Mouse (Mus musculus) bone marrow macrophage, adult 2 months (primary cell): ENCODE results near the gene Agxt2. TPM values are rescaled to one million over a fixed set of nuclear protein-coding genes. Genes with fewer than 3 reads are reported as not detected.

Experiments used
- H3K27ac ChIP-seq: 2 replicates; pipeline ENCODE4 v1.5.1; 2012; ENCODE audit warnings: low read depth, low read length; ENCODE audit not compliant: insufficient read depth
- H3K4me1 ChIP-seq: 2 replicates; pipeline ENCODE4 v1.6.1; 2012; ENCODE audit warnings: low read length; ENCODE audit not compliant: control insufficient read depth, insufficient read depth
- H3K4me3 ChIP-seq: 2 replicates; pipeline ENCODE4 v1.5.1; 2012; ENCODE audit warnings: mild to moderate bottlenecking, low read length, moderate library complexity; ENCODE audit not compliant: insufficient read depth
- CTCF ChIP-seq: IDR thresholded peaks from 2 replicates; pipeline ENCODE4 v1.5.1; 2012; ENCODE audit warnings: low read depth, mild to moderate bottlenecking, low read length, moderate library complexity
- POLR2A ChIP-seq: IDR thresholded peaks from 2 replicates; pipeline ENCODE4 v1.6.1; 2012; ENCODE audit warnings: mild to moderate bottlenecking, low read depth, low read length, borderline replicate concordance
- polyA plus RNA-seq: library from polyadenylated mRNA; stranded (reverse); fragments of >200 nt; gene quantifications from 2 replicates; pipeline ENCODE4 v1.2.4, GENCODE M21; 2012; ENCODE audit not compliant: missing spikeins, insufficient read depth, insufficient read length

Agxt2 gene
- polyA plus RNA-seq, 1 experiment, result not detected

DNA sequence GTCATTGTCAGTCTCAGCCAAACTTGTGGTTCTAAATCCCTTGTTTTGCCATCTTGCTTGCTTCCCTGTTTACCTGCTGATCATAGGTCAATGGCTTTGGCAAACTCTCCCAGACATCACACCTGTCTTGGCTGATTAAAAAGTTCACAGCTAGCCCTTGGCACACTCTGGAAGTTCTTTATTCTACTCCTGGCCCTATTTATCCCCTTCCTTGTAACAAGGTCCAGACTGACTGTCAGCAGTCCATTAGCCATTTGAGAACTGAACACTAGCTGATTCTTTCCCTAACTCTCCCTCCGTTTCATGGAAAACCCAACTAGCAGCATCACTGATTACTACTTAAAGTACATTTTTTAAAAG lies 63.4 kb downstream of the Agxt2 start:
- TF ChIP-seq CTCF, result no peak
- no peak for TF ChIP-seq POLR2A
- Histone ChIP-seq H3K27ac (no peak overlapping the region), H3K4me1 (no peaks in the 10 kb centered on the region), H3K4me3 (no peak overlapping the region)

DNA sequence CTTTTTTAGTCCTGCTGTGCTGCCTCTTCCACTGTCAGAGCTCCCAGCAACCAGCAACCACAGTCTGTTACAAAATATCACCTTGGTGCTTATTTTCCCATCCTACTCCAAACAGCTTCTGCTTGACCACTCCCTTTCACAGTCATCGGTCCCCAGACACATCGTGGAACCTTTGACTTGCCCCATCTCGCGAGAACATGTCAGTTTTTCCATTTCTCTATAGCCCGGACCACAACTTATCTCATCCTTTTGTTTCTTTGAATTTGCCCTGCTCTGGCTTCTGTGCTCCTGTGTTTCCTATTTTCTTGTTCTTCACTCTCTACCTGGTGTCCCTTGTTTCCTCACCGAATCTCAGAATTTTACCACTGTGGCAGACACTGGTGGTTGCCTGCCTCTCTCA lies 67.8 kb downstream of the Agxt2 start:
- H3K4me3 ChIP-seq, result no peak overlapping the region
- TF ChIP-seq POLR2A (no peak), CTCF (no peak)
- no peaks in the 10 kb centered on the region for H3K4me1 ChIP-seq
- no peak overlapping the region for H3K27ac ChIP-seq

DNA sequence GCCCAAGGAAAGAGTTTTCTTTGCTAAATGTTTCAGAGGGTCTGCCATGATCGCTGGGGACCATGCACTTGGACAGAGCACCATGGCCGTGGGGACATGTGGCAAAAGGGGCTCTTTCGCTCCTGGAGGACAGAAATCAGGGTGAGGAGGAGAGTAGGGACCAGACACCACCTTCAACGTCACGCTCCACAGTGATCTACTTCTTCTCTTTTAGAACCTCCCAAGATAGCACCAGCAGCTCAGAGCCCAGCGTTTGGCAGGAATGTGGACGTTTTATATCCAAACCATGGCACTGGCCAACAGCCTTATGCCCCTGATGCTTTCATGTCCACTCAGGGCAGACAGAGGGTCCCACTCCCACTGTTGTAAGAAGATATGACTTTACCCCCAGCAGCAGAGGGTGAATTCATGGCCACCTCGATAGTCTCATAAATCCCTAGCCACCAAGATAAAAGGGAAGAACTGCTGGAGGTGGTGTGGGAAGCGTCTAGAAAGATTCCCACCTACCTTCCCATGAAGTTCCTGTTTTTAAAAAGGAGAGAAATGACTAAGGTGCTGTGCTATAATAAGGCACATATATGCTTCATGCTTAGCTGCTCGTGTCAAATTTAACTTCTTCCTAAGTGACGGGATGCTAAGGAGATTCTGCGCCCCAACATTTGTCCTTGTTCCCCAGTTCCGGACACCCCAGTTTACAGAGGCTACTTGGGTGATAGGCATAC lies 68.4 kb downstream of the Agxt2 start:
- Histone ChIP-seq H3K4me3 (no peak overlapping the region), H3K27ac (no peak overlapping the region)
- no peak for TF ChIP-seq POLR2A
- no peak for TF ChIP-seq CTCF

DNA sequence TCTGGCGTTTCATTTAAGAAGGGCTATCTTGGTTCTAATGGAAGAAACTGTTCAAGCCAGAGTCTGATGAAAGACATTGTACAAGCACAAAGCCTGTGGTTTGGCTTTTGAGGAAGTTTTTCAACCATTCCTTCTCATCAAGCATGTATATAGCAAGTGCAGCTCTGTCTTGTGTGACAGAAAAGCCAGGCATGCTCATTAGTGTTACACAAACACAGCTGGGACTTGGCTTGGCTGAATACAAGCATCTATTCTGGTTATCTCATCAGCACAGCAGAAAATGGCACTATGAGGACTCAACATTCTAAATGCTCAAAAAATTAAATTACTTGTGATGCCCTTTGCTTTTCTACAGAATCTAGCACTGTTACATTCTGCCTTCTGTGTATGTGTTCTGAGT lies 78.6 kb downstream of the Agxt2 start:
- Histone ChIP-seq H3K27ac (no peak overlapping the region), H3K4me1 (0 out of 2 replicates have a peak, but pooled peaks cover 2% of the 10 kb centered on the region), H3K4me3 (no peak overlapping the region)
- no peak for TF ChIP-seq POLR2A
- TF ChIP-seq CTCF, result no peak

More for the DNA sequence above, 68.4 kb downstream of the Agxt2 start:
- no peaks in the 10 kb centered on the region for H3K4me1 ChIP-seq

DNA sequence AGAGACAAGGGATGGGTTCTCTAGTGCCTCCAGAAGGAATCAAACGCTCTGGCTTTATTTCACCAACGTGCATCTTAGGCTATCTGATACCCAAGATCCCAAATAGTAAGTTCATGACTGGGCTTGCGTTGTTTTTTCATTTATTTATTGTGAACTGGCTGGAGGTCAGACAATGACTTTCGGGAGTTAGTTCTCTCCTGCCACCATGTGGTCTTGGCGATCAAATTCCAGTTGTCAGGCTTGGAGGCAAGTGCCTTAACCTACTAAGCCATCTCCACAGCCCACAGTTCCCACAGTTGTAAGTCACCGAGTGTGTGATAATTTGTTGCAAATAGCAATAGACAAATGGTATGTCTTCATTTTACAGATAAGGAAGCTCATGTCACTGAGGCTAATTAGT lies 81.6 kb downstream of the Agxt2 start:
- TF ChIP-seq CTCF (no peak), POLR2A (no peak)

DNA sequence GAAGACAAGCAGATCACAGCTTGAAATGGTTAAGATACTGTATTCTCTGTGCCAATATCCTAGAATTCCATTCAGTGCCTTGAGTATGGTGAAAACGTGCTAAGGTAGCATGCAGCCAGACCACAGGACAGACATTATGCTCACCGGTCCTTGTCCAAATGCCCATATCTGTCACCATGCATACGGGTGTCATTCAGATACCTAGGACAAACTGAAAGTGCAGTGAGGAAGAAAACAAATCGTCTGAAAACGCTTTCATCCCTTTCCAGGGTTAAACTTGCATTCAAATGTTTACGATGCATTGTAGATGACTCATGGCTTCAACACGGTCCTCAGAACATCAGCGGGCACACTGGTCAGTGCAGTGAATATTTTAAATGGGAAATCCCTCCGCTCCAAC lies 83.2 kb downstream of the Agxt2 start:
- Histone ChIP-seq H3K27ac (no peak overlapping the region), H3K4me1 (0 out of 2 replicates have a peak, but pooled peaks cover 2% of the 10 kb centered on the region), H3K4me3 (no peak overlapping the region)
- TF ChIP-seq CTCF (no peak), POLR2A (no peak)

More for the DNA sequence above, 81.6 kb downstream of the Agxt2 start:
- H3K27ac ChIP-seq, result no peak overlapping the region
- no peak overlapping the region for H3K4me3 ChIP-seq
- 0 out of 2 replicates have a peak, but pooled peaks cover 2% of the 10 kb centered on the region for H3K4me1 ChIP-seq

DNA sequence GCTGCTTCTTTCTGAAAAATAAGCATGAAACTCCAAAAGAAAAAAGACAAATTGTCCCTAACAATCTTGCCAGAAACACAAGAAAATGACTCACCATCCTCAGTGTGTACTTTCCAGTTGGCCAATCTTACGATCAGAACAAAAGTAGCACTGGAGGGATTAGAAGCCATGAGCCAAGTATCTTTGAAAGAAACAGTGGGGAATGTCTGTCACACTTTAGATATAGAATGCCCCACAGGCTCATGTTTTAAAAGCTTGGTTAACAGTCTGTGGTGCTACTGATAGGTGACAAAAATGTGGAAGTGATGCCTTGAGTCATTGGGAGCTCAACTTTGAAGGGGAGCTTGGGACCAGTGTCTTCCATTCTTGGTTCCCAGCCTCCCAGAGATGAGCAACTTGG lies 83.9 kb downstream of the Agxt2 start:
- Histone ChIP-seq H3K27ac (no peak overlapping the region), H3K4me3 (no peak overlapping the region), H3K4me1 (no peaks in the 10 kb centered on the region)
- TF ChIP-seq POLR2A (no peak), CTCF (no peak)

DNA sequence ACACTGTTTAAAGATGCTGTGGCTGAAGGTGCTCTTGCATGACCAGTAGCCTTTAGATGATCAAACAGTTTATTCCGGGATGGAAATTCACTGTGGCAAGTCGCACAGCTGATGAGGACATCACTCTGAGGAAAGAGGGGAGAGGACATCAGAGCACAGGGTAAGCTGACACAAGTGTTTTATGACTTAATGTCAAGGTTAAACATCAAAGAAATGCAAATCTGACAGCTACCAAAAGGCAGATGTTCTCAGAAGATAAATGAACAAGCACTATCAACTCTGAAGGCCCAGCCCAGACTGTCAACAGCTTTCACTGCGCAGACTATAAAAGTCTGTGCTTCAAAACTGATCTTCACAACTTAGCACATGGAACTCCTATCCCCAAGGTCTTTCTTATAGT lies 88.8 kb downstream of the Agxt2 start:
- TF ChIP-seq CTCF (no peak), POLR2A (no peak)
- Histone ChIP-seq H3K4me1 (no peaks in the 10 kb centered on the region), H3K4me3 (no peak overlapping the region), H3K27ac (no peak overlapping the region)

Other genes starting within 250 kb of the Agxt2 start
- not detected in 2 replicates for gene Prlr, start 181.3 kb upstream of the Agxt2 start, polyA plus RNA-seq
- not detected in 2 replicates for gene Gm21973, start 33.2 kb upstream of the Agxt2 start, polyA plus RNA-seq
- 16.4 and 17.6 TPM in 2 replicates for gene Dnajc21, start 112.0 kb downstream of the Agxt2 start, polyA plus RNA-seq
- gene Brix1, start 127.4 kb downstream of the Agxt2 start, polyA plus RNA-seq, result 31.2 and 36.0 TPM in 2 replicates
- gene Rad1, start 127.5 kb downstream of the Agxt2 start, polyA plus RNA-seq, result 10.7 and 15.4 TPM in 2 replicates
- gene Ttc23l, start 200.1 kb downstream of the Agxt2 start, polyA plus RNA-seq, result not detected in 2 replicates